Mouse (Mus musculus): Measurements from ENCODE around the gene Rpl38. TPM values are rescaled to one million over a fixed set of nuclear protein-coding genes. Genes with fewer than 3 reads are reported as not detected.

The Rpl38 gene
- polyA plus RNA-seq, 1 experiment from 2014 or later = 1,641 TPM

DNA sequence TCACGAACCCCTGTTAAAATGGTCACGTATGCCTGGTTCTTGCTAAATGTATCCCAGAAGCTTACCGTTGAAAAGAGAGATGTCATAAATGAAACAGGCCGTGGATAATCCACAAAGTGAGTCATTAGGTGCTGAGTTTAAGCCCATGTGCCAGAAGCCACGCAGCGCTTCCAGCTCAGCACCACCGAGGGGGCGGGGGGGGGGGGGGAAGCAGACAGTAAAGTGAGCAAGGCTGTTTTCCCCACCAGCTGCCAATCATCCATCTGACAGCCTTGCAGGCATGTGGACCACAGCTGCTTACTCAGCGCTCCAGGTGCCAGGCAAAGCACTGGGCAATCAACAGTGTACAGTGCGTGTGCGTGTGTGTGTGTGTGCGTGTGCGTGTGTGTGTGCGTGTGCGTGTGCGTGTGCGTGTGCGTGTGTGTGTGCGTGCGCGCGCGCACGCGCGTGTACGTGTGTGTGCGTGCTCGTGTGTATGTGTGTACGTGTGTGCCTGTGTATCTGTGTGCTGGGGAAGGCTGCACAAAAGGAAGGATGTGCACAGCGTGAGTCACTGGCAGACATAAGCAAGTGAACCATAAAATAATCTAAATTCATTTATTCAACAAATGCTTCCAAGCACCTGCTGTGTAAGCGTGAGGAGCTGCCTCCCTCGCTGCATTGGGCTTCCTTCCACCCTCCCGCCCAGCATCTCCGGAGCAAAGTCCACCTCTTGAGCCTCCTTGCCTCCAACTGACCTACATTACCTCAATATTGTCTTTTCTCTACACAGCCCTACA is 31.4 kb upstream of the Rpl38 start:
- WGBS = 51% methylated on average over 35 of the region's 35 CpGs
- Histone ChIP-seq H3K4me2 (no peak overlapping the region), H3K9ac (ENCODE audit: low read depth, low read length) (no peak overlapping the region), H3K27me3 (replicated peaks; ENCODE audit: control insufficient read depth, insufficient read depth, low read length) (peaks cover 19% of the 10 kb centered on the region), H3K27ac (ENCODE audit: low read depth, low read length) (no peak overlapping the region), H3K4me1 (replicated peaks; ENCODE audit: control insufficient read depth, insufficient read depth, low read length) (peaks cover 3% of the 10 kb centered on the region; the same call in 1 of the 2 replicates), H3K9me3 (ENCODE audit: control insufficient read depth, low read length) (no peaks in the 10 kb centered on the region), H3K36me3 (ENCODE audit: control insufficient read depth, insufficient read depth, low read length) (no peaks in the 10 kb centered on the region), H3K4me3 (ENCODE audit: low read depth, low read length) (no peak overlapping the region)
- DNase-seq (ENCODE audit: low spot score) = no peak
- ATAC-seq (replicated peaks; ENCODE audit: low FRiP score) = no peak

DNA sequence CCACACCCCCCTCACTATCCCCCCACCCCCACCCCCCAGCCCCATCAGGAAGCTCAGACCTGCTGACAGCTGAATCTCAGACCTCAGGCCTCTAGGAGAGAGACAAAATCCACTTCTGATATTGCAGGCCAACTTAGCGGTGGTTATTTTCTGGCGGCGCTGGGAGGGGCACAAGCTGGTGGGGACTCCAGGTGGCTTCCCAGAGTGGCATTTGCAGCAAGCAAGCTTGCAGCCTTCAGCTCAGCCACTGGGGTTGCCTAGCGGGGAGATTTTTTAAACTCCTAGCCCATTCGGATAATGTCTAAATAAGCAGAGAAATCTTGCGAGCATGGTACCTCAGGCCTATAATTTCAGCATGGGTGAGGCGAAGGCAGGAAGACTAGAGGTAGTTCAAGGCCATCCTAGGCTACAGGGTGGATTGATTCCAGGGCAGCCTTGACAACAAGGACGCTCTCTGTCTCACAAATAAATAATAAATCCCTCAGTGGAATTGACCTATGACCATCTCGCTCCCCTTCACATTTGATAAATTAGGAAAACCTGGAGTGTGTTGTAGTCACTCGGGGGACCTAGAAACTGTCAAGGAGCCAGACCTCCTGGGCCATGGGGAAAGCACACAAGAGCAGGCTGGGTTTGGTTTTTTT is 29.6 kb upstream of the Rpl38 start:
- WGBS = 65% methylated on average over 10 of the region's 10 CpGs
- no peaks in the 10 kb centered on the region for H3K36me3 ChIP-seq (ENCODE audit: control insufficient read depth, insufficient read depth, low read length)
- DNase-seq (ENCODE audit: low spot score) = no peak

DNA sequence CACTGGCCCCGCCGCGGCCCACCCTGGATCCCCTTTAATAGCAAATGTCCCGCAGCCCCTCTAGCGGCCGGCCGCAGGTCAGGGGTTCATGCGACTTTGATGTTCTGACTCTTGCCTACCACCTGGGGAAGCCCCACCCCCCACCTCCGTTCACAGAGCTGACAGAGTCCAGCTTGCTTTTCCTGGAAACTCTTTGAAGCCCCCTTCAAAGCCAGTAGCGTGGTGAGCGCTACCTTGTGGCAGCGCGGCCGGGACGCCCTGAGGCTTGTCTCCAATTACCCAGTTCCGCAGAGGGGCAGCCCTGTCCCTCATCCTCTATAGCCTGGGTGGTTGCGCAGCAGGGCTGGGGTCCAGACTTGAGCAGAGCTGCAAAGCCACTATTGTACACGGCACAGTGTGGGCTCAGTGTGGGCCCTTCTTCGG is 28.6 kb upstream of the Rpl38 start:
- Histone ChIP-seq H3K9ac (ENCODE audit: low read depth, low read length) (no peak overlapping the region), H3K27me3 (replicated peaks; ENCODE audit: control insufficient read depth, insufficient read depth, low read length) (peaks cover 18% of the 10 kb centered on the region), H3K4me3 (ENCODE audit: low read depth, low read length) (no peak overlapping the region), H3K36me3 (ENCODE audit: control insufficient read depth, insufficient read depth, low read length) (no peaks in the 10 kb centered on the region), H3K9me3 (ENCODE audit: control insufficient read depth, low read length) (no peaks in the 10 kb centered on the region), H3K27ac (ENCODE audit: low read depth, low read length) (no peak overlapping the region), H3K4me2 (no peak overlapping the region), H3K4me1 (replicated peaks; ENCODE audit: control insufficient read depth, insufficient read depth, low read length) (peaks cover 3% of the 10 kb centered on the region; the same call in 1 of the 2 replicates)
- DNase-seq (ENCODE audit: low spot score) = peak; percentile 46
- no peak for ATAC-seq (replicated peaks; ENCODE audit: low FRiP score)
- 15% methylated on average over 19 of the region's 19 CpGs for WGBS

More for the DNA sequence above, 29.6 kb upstream of the Rpl38 start:
- no peak for ATAC-seq (replicated peaks; ENCODE audit: low FRiP score)
- Histone ChIP-seq H3K4me2 (no peak overlapping the region), H3K27ac (ENCODE audit: low read depth, low read length) (no peak overlapping the region), H3K4me1 (replicated peaks; ENCODE audit: control insufficient read depth, insufficient read depth, low read length) (peaks cover 3% of the 10 kb centered on the region; the same call in 1 of the 2 replicates), H3K9me3 (ENCODE audit: control insufficient read depth, low read length) (no peaks in the 10 kb centered on the region), H3K27me3 (replicated peaks; ENCODE audit: control insufficient read depth, insufficient read depth, low read length) (peaks cover 19% of the 10 kb centered on the region), H3K9ac (ENCODE audit: low read depth, low read length) (no peak overlapping the region), H3K4me3 (ENCODE audit: low read depth, low read length) (no peak overlapping the region)

DNA sequence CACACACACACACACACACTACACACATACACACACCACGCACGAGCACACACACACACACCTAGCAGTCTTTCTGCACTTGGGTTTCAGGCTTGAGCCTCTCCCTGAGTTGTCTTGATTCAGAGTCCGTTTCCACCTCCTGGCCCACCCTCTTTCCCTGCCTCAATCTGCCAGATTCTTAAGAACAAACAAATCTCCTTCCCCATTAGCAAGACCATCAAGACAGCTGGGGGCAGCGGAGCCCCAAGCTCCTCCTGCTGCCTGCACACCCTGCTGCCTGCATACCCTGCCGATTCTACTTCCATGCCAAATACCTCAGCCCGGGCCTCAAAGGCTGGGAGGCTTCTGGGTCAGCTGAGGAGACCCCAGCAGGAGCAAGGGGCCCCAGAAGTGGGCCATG is 27.7 kb upstream of the Rpl38 start:
- Histone ChIP-seq H3K9me3 (ENCODE audit: control insufficient read depth, low read length) (no peaks in the 10 kb centered on the region), H3K27me3 (replicated peaks; ENCODE audit: control insufficient read depth, insufficient read depth, low read length) (peaks cover 14% of the 10 kb centered on the region), H3K36me3 (ENCODE audit: control insufficient read depth, insufficient read depth, low read length) (no peaks in the 10 kb centered on the region), H3K4me3 (ENCODE audit: low read depth, low read length) (no peak overlapping the region), H3K9ac (ENCODE audit: low read depth, low read length) (no peak overlapping the region), H3K27ac (ENCODE audit: low read depth, low read length) (no peak overlapping the region), H3K4me1 (replicated peaks; ENCODE audit: control insufficient read depth, insufficient read depth, low read length) (peaks cover 3% of the 10 kb centered on the region; the same call in 1 of the 2 replicates), H3K4me2 (no peak overlapping the region)
- no peak for ATAC-seq (replicated peaks; ENCODE audit: low FRiP score)
- DNase-seq (ENCODE audit: low spot score) = no peak
- WGBS = 49% methylated on average over 6 of the region's 6 CpGs

DNA sequence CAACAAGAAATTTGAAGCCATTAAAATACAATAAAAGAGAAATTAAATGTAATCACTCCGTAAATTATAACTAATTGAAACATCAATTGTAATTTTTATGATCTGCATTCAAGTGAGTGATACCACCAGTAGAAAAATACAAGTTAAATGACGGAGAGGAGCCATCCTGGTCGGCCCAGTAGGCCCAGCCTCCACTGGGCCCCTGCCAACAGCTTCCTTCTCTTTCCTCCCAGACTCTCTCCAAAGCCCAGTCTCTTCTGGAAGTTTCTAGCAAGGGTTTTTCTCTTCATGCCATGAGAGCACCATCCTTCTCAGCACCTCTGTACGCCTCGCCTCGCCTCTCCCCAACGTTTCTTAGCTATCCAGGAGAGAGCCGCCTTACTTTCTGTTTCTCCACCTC is 27.2 kb upstream of the Rpl38 start:
- no peak overlapping the region for H3K4me2 ChIP-seq

DNA sequence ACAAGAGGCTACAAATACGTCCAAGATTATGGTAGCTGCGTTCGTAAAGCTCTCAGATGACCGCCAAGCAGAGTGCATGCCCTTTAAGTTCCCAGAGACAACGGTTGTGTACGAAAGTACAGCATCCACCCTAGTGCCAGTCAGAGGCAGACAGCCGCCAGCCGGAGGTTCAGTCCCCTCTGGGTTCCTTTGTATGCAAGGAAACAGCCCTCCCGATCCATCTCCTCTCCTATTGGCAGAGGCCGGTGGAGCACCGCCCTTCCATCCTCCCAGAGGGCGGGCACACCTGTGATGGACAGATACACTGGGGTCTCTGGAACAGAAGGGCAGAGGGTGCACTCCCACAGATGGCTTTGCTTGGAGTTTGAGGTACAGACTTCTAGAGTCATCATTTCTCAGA is 26.1 kb upstream of the Rpl38 start:
- DNase-seq (ENCODE audit: low spot score) = no peak
- peaks cover 12% of the 10 kb centered on the region for H3K27me3 ChIP-seq (replicated peaks; ENCODE audit: control insufficient read depth, insufficient read depth, low read length)

More for the DNA sequence above, 27.2 kb upstream of the Rpl38 start:
- no peaks in the 10 kb centered on the region for H3K9me3 ChIP-seq (ENCODE audit: control insufficient read depth, low read length)
- H3K9ac ChIP-seq (ENCODE audit: low read depth, low read length) = no peak overlapping the region
- 84% methylated on average over 8 of the region's 8 CpGs for WGBS
- peaks cover 12% of the 10 kb centered on the region for H3K27me3 ChIP-seq (replicated peaks; ENCODE audit: control insufficient read depth, insufficient read depth, low read length)
- no peak overlapping the region for H3K4me3 ChIP-seq (ENCODE audit: low read depth, low read length)
- H3K36me3 ChIP-seq (ENCODE audit: control insufficient read depth, insufficient read depth, low read length) = no peaks in the 10 kb centered on the region
- ATAC-seq (replicated peaks; ENCODE audit: low FRiP score) = no peak
- no peak overlapping the region for H3K27ac ChIP-seq (ENCODE audit: low read depth, low read length)
- H3K4me1 ChIP-seq (replicated peaks; ENCODE audit: control insufficient read depth, insufficient read depth, low read length) = peaks cover 3% of the 10 kb centered on the region; the same call in 1 of the 2 replicates
- DNase-seq (ENCODE audit: low spot score) = no peak

DNA sequence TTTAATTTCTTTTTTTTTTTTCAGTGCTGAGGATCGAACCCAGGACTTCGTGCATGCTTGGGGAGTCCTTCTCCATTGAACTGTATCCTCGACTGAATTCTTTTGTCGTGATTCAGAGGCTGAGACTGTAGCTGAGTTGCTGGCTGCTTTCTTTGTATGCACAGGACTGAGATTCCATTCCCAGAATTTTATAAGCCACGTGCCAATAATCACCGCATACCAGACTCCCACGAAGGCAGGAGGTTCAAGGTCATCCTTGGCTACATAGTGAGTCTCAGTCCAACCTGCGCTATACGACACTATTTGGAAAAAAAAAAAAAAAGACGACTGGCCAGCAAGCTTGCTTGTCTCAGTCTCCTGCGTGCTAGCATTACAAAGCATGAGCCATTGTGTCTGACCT is 25.4 kb upstream of the Rpl38 start:
- DNase-seq (ENCODE audit: low spot score) (no peak), ATAC-seq (replicated peaks; ENCODE audit: low FRiP score) (no peak)
- H3K4me1 ChIP-seq (replicated peaks; ENCODE audit: control insufficient read depth, insufficient read depth, low read length) = peaks cover 3% of the 10 kb centered on the region; the same call in 1 of the 2 replicates
- 74% methylated on average over 11 of the region's 11 CpGs for WGBS
- no peak overlapping the region for H3K27ac ChIP-seq (ENCODE audit: low read depth, low read length)
- H3K9ac ChIP-seq (ENCODE audit: low read depth, low read length) = no peak overlapping the region
- no peak overlapping the region for H3K4me2 ChIP-seq
- peaks cover 12% of the 10 kb centered on the region for H3K27me3 ChIP-seq (replicated peaks; ENCODE audit: control insufficient read depth, insufficient read depth, low read length)
- no peak overlapping the region for H3K4me3 ChIP-seq (ENCODE audit: low read depth, low read length)
- H3K9me3 ChIP-seq (ENCODE audit: control insufficient read depth, low read length) = 0 out of 2 replicates have a peak, but pooled peaks cover 2% of the 10 kb centered on the region
- no peaks in the 10 kb centered on the region for H3K36me3 ChIP-seq (ENCODE audit: control insufficient read depth, insufficient read depth, low read length)

More for the DNA sequence above, 26.1 kb upstream of the Rpl38 start:
- Histone ChIP-seq H3K9me3 (ENCODE audit: control insufficient read depth, low read length) (0 out of 2 replicates have a peak, but pooled peaks cover 2% of the 10 kb centered on the region), H3K4me3 (ENCODE audit: low read depth, low read length) (no peak overlapping the region), H3K4me1 (replicated peaks; ENCODE audit: control insufficient read depth, insufficient read depth, low read length) (peaks cover 3% of the 10 kb centered on the region; the same call in 1 of the 2 replicates), H3K9ac (ENCODE audit: low read depth, low read length) (no peak overlapping the region), H3K4me2 (no peak overlapping the region), H3K27ac (ENCODE audit: low read depth, low read length) (no peak overlapping the region), H3K36me3 (ENCODE audit: control insufficient read depth, insufficient read depth, low read length) (no peaks in the 10 kb centered on the region)
- 57% methylated on average over 12 of the region's 12 CpGs for WGBS
- no peak for ATAC-seq (replicated peaks; ENCODE audit: low FRiP score)

DNA sequence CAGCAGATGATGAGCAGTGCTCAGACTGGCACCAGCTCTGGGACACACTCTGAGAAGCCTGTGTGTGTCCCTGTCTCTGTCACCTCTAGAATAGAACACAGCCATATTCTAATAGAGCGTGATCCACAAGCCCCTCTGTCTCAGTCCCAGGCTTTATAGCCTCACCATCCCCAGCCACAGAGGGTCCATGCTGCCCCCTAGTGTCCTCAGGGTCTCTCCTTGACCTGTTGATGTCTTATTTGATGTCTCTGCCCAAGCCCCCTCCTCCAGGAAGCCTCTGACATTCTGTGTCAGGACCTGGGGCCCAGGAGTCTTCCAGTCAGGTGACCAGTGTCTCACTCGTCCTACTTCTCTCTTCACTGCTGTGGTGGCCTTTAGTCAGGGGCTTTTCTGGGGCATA is 24.2 kb upstream of the Rpl38 start:
- peaks cover 3% of the 10 kb centered on the region; the same call in 1 of the 2 replicates for H3K4me1 ChIP-seq (replicated peaks; ENCODE audit: control insufficient read depth, insufficient read depth, low read length)
- WGBS = 42% methylated on average over 2 of the region's 2 CpGs
- H3K36me3 ChIP-seq (ENCODE audit: control insufficient read depth, insufficient read depth, low read length) = no peaks in the 10 kb centered on the region
- H3K27ac ChIP-seq (ENCODE audit: low read depth, low read length) = no peak overlapping the region
- no peak overlapping the region for H3K9ac ChIP-seq (ENCODE audit: low read depth, low read length)
- DNase-seq (ENCODE audit: low spot score) = no peak
- 0 out of 2 replicates have a peak, but pooled peaks cover 2% of the 10 kb centered on the region for H3K9me3 ChIP-seq (ENCODE audit: control insufficient read depth, low read length)
- ATAC-seq (replicated peaks; ENCODE audit: low FRiP score) = no peak
- no peak overlapping the region for H3K4me3 ChIP-seq (ENCODE audit: low read depth, low read length)
- no peak overlapping the region for H3K4me2 ChIP-seq
- peaks cover 8% of the 10 kb centered on the region for H3K27me3 ChIP-seq (replicated peaks; ENCODE audit: control insufficient read depth, insufficient read depth, low read length)

Measured in liver, embryonic 11.5 days (tissue).